Mouse (Mus musculus) small intestine, adult 2 months (tissue): ENCODE measurements around the gene Wdr64.

Experiments
- CTCF ChIP-seq: fragments of 200-500 bp; IDR thresholded peaks from 2 replicates; pipeline ENCODE4 v1.5.1; 2012; ENCODE audit warnings: low read depth, mild to moderate bottlenecking, control low read depth, inconsistent platforms, low read length, moderate library complexity, mixed read lengths; ENCODE audit not compliant: insufficient replicate concordance, insufficient read length; ENCODE audit errors: extremely low read depth
- POLR2A ChIP-seq: fragments of 200-500 bp; IDR thresholded peaks from 2 replicates; pipeline ENCODE4 v1.6.1; 2012; ENCODE audit warnings: low read depth, mild to moderate bottlenecking, control low read depth, inconsistent platforms, low read length, moderate library complexity

- TF ChIP-seq CTCF (no peak), POLR2A (no peak)
Observed at GRCm38 (mm10) chr1:175829220-175829619, 130.8 kb downstream of the Wdr64 start.
